Comparison of ENCODE assay signal across 17 mouse cellular contexts in the genomic region with DNA sequence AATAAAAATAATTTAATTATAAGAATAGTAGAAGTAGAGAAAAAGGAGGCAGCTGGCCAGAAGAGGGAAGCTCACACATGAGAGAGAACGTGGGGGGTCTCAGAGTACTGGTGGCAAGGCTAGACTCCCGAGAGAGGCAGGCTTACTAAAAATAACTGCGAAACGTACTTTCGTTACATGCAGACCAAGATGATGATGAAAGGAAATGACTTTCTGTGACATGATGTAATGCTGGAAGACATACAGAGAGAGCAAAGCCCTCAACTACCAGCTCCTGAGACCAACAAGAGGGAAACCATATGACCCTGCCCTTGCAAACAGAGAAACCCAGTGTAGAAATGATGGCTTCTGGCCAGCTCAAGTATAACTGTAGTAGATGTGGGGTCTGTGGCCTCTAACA.
DNase-seq lines count a peak whose midpoint lies in the region; ATAC-seq and TF ChIP-seq lines count a peak whose summit lies in the region.
"Had no signal": no experiment of that assay in that cellular context is flagged by ENCODE, and none has a peak within 500 bp of the region (broad histone marks: within the 10 kb centered on the region; RNA-seq: fewer than 3 reads in every experiment).

No protein-coding gene starts in this region.

- no peak for TF ChIP-seq EP300 in heart, adult 2 months (IDR thresholded peaks at IDR 0.05; ENCODE audit: insufficient read depth, low read depth, low read length)

- H3K79me2 ChIP-seq in heart, adult 2 months (replicated peaks; ENCODE audit: control insufficient read depth, insufficient read depth, low read length) = no peaks in the 10 kb centered on the region; the same call in 1 of the 2 replicates

- no peaks in the 10 kb centered on the region for H3K27me3 ChIP-seq in heart, embryonic 16.5 days (ENCODE audit: control insufficient read depth, insufficient read depth, low read length)
- H3K27me3 ChIP-seq in heart, adult 2 months (ENCODE audit: control insufficient read depth, insufficient read depth, low read length) = no peaks in the 10 kb centered on the region
- H3K27me3 ChIP-seq in embryonic facial prominence, embryonic 12.5 days = no peaks in the 10 kb centered on the region
- H3K27me3 ChIP-seq: forebrain, embryonic 13.5 days; liver, embryonic 15.5 days; neural tube, embryonic 13.5 days had no signal

- no peak overlapping the region for H3K9ac ChIP-seq in heart, embryonic 16.5 days (ENCODE audit: low read length)
- no peak overlapping the region for H3K9ac ChIP-seq in heart, adult 2 months (ENCODE audit: low read depth, low read length)
- no peak overlapping the region for H3K9ac ChIP-seq in embryonic facial prominence, embryonic 12.5 days
- H3K9ac ChIP-seq: forebrain, embryonic 13.5 days; liver, embryonic 15.5 days; neural tube, embryonic 13.5 days had no signal

- peak overlapping the region; percentile 47 for H3K27ac ChIP-seq in heart, embryonic 16.5 days (ENCODE audit: low read length)
- H3K27ac ChIP-seq in heart, adult 2 months = no peak overlapping the region
- peak overlapping the region; percentile 50; the same call in 1 of the 2 replicates for H3K27ac ChIP-seq in embryonic facial prominence, embryonic 12.5 days
- H3K27ac ChIP-seq: forebrain, embryonic 13.5 days; hindbrain, embryonic 10.5 days; liver, embryonic 15.5 days; neural tube, embryonic 13.5 days had no signal

- H3K36me3 ChIP-seq in heart, embryonic 16.5 days (ENCODE audit: control insufficient read depth, insufficient read depth) = peaks cover 21% of the 10 kb centered on the region
- no peaks in the 10 kb centered on the region; the same call in 1 of the 2 replicates for H3K36me3 ChIP-seq in heart, adult 2 months (ENCODE audit: control insufficient read depth, insufficient read depth, low read length)
- H3K36me3 ChIP-seq in embryonic facial prominence, embryonic 12.5 days = 0 out of 2 replicates have a peak, but pooled peaks cover 10% of the 10 kb centered on the region

- H3K9me3 ChIP-seq in heart, embryonic 16.5 days (replicated peaks; ENCODE audit: control insufficient read depth, low read length) = no peaks in the 10 kb centered on the region
- H3K9me3 ChIP-seq in embryonic facial prominence, embryonic 12.5 days = no peaks in the 10 kb centered on the region
- H3K9me3 ChIP-seq: forebrain, embryonic 13.5 days; hindbrain, embryonic 10.5 days; liver, embryonic 15.5 days; neural tube, embryonic 13.5 days had no signal

- H3K4me2 ChIP-seq in heart, embryonic 16.5 days (ENCODE audit: low read depth, low read length) = no peak overlapping the region
- H3K4me2 ChIP-seq in embryonic facial prominence, embryonic 12.5 days (replicated peaks) = no peak overlapping the region
- H3K4me2 ChIP-seq: forebrain, embryonic 13.5 days; liver, embryonic 15.5 days; neural tube, embryonic 13.5 days had no signal

- no peak for TF ChIP-seq CTCF in heart, adult 2 months (IDR thresholded peaks at IDR 0.05)

- peak; percentile 56 for ATAC-seq in heart, embryonic 16.5 days (replicated peaks; ENCODE audit: extremely low read depth, insufficient read depth, low FRiP score)
- ATAC-seq in embryonic facial prominence, embryonic 12.5 days (ENCODE audit: insufficient number of reproducible peaks, insufficient read depth, low FRiP score, low TSS enrichment) = no peak
- ATAC-seq in megakaryocyte, adult 5-6 weeks (ENCODE audit: poor library complexity, severe bottlenecking) = peak; percentile 40
- ATAC-seq: CD4-positive, CD25-positive, alpha-beta regulatory T cell, adult 4 months; forebrain, embryonic 13.5 days had no signal

- H3K4me1 ChIP-seq in heart, embryonic 16.5 days (ENCODE audit: control insufficient read depth, insufficient read depth, low read length) = peaks cover 13% of the 10 kb centered on the region
- peaks cover 1% of the 10 kb centered on the region for H3K4me1 ChIP-seq in heart, adult 2 months (ENCODE audit: control insufficient read depth, insufficient read depth, low read length)
- H3K4me1 ChIP-seq in embryonic facial prominence, embryonic 12.5 days = peaks cover 7% of the 10 kb centered on the region
- H3K4me1 ChIP-seq: hindbrain, embryonic 10.5 days had no signal

- intact Hi-C loops in heart, adult 2 months (cut with DNase I) = no loop called here

- DNase-seq in heart, adult 2 months = no peak
- DNase-seq in retina, postnatal 1 day = peak; percentile 15
- DNase-seq in retina, embryonic 14.5 days (ENCODE audit: low spot score) = no peak
- no peak for DNase-seq in spleen, adult 12 weeks (ENCODE audit: low spot score)
- no peak for DNase-seq in natural killer cell, adult 2 months (ENCODE audit: low spot score in 2 of 2)
- DNase-seq: adrenal gland, postnatal 36 days; cerebellum, postnatal 25 days; spleen, adult 18-20 months; thymus, postnatal 4 days had no signal

- 18% methylated on average over 5 of the region's 5 CpGs for WGBS in heart, embryonic 16.5 days
- WGBS in heart, adult 2 months = 32% methylated on average over 5 of the region's 5 CpGs
- WGBS in embryonic facial prominence, embryonic 12.5 days = 50% methylated on average over 5 of the region's 5 CpGs

- H3K4me3 ChIP-seq in heart, embryonic 16.5 days (ENCODE audit: low read length) = no peak overlapping the region
- no peak overlapping the region for H3K4me3 ChIP-seq in heart, adult 2 months
- H3K4me3 ChIP-seq in embryonic facial prominence, embryonic 12.5 days = no peak overlapping the region
- H3K4me3 ChIP-seq: forebrain, embryonic 13.5 days; hindbrain, embryonic 10.5 days; liver, embryonic 15.5 days; neural tube, embryonic 13.5 days had no signal

- no peak for TF ChIP-seq POLR2A in heart, adult 2 months (IDR thresholded peaks at IDR 0.05; ENCODE audit: insufficient read depth, low read depth, low read length)
